Mouse (Mus musculus): ENCODE measurements around the gene Dhrs3. TPM values are rescaled to one million over a fixed set of nuclear protein-coding genes. Genes with fewer than 3 reads are reported as not detected.

The Dhrs3 gene
- total RNA-seq, 2 experiments from 2014 or later: 49.2 to 51.4 TPM

DNA sequence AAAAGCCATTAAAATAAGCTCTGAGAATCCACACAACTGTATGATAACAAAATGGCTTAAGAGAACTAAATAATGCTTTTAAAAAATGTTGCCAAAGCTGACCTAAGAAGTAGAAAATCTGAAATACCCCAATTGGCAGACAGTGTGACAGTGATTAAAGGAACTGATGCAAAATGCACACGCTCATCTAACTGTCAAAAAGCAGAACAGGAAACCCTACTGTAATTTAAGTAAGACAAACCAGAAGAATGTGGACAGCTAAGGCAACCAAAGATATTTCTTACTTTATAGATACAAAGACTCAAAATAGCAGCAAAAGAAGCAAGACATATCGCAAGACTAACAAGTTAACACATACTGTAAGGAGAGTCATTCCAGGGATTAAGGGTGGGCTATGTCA is 78.4 kb downstream of the Dhrs3 start:
- no peak for DNase-seq (ENCODE audit: low spot score in 2 of 2)

GRCm38 (mm10) chr4:144972948-144973720 is 80.5 kb downstream of the Dhrs3 start:
- no peak for DNase-seq (ENCODE audit: low spot score in 2 of 2)

- DNase-seq (ENCODE audit: low spot score in 2 of 2): no peak
These were observed 81.8 kb downstream of the Dhrs3 start for GRCm38 (mm10) chr4:144974458-144974857.

- no peak for DNase-seq (ENCODE audit: low spot score in 2 of 2)
These were observed 82.9 kb downstream of the Dhrs3 start for GRCm38 (mm10) chr4:144975505-144975904.

- no peak for DNase-seq (ENCODE audit: low spot score in 2 of 2)
These were observed 84.4 kb downstream of the Dhrs3 start for GRCm38 (mm10) chr4:144977057-144977456.

Other genes with a start within 250 kb of the Dhrs3 start
- gene Gm436, start 206.5 kb upstream of the Dhrs3 start, total RNA-seq (2021): not detected
- under 1 TPM in 1 of 2 experiments, not detected in 1; 0.25 TPM for gene Gm13178, start 171.4 kb upstream of the Dhrs3 start, total RNA-seq (2021)
- not detected for gene Gm438, start 106.2 kb upstream of the Dhrs3 start, total RNA-seq (2021)